Mouse (Mus musculus): ENCODE results near the gene AI413582. TPM values are rescaled to one million over a fixed set of nuclear protein-coding genes. Genes with fewer than 3 reads are reported as not detected.

The AI413582 gene
- polyA plus RNA-seq, 1 experiment from 2014 or later, result 13.9 TPM

GRCm38 (mm10) chr17:27554062-27554960 is 11.2 kb downstream of the AI413582 start:
- H3K4me1 ChIP-seq (replicated peaks), result peaks cover 82% of the 10 kb centered on the region
- 31% methylated on average over 20 of the region's 20 CpGs for WGBS (ENCODE audit: insufficient replicate concordance)

GRCm38 (mm10) chr17:27552215-27553201 is 13.0 kb downstream of the AI413582 start:
- 26% methylated on average over 23 of the region's 23 CpGs for WGBS (ENCODE audit: insufficient replicate concordance)
- H3K27ac ChIP-seq (replicated peaks), result peak overlapping the region; percentile 53; the same call in 1 of the 2 replicates
- peaks cover 64% of the 10 kb centered on the region for H3K4me1 ChIP-seq (replicated peaks)
- no peak for ATAC-seq (ENCODE audit: insufficient read depth)
- no peak overlapping the region for H3K9ac ChIP-seq
- no peak overlapping the region; the same call in 1 of the 2 replicates for H3K4me2 ChIP-seq
- no peak overlapping the region for H3K4me3 ChIP-seq (replicated peaks)
- peaks cover 6% of the 10 kb centered on the region; the same call in 1 of the 2 replicates for H3K27me3 ChIP-seq
- H3K36me3 ChIP-seq (replicated peaks), result no peaks in the 10 kb centered on the region
- H3K9me3 ChIP-seq (replicated peaks), result no peaks in the 10 kb centered on the region

More at GRCm38 (mm10) chr17:27554062-27554960, 11.2 kb downstream of the AI413582 start:
- H3K4me3 ChIP-seq (replicated peaks), result peak overlapping the region; percentile 81
- ATAC-seq (ENCODE audit: insufficient read depth), result no peak
- H3K36me3 ChIP-seq (replicated peaks), result no peaks in the 10 kb centered on the region
- peaks cover 6% of the 10 kb centered on the region; the same call in 1 of the 2 replicates for H3K27me3 ChIP-seq
- H3K9me3 ChIP-seq (replicated peaks), result no peaks in the 10 kb centered on the region
- peak overlapping the region; percentile 97 for H3K4me2 ChIP-seq
- H3K9ac ChIP-seq, result peak overlapping the region; percentile 86
- peak overlapping the region; percentile 92 for H3K27ac ChIP-seq (replicated peaks)

GRCm38 (mm10) chr17:27551393-27551940 is 14.1 kb downstream of the AI413582 start:
- Histone ChIP-seq H3K36me3 (replicated peaks) (no peaks in the 10 kb centered on the region), H3K27me3 (peaks cover 6% of the 10 kb centered on the region; the same call in 1 of the 2 replicates), H3K4me1 (replicated peaks) (peaks cover 55% of the 10 kb centered on the region), H3K9ac (no peak overlapping the region), H3K4me2 (no peak overlapping the region), H3K27ac (replicated peaks) (no peak overlapping the region), H3K4me3 (replicated peaks) (no peak overlapping the region), H3K9me3 (replicated peaks) (no peaks in the 10 kb centered on the region)
- no peak for ATAC-seq (ENCODE audit: insufficient read depth)
- 40% methylated on average over 10 of the region's 10 CpGs for WGBS (ENCODE audit: insufficient replicate concordance)

- Histone ChIP-seq H3K27me3 (no peaks in the 10 kb centered on the region; the same call in 1 of the 2 replicates), H3K9me3 (replicated peaks) (no peaks in the 10 kb centered on the region), H3K4me1 (replicated peaks) (peaks cover 33% of the 10 kb centered on the region), H3K36me3 (replicated peaks) (no peaks in the 10 kb centered on the region), H3K4me2 (no peak overlapping the region), H3K27ac (replicated peaks) (no peak overlapping the region), H3K9ac (no peak overlapping the region), H3K4me3 (replicated peaks) (no peak overlapping the region)
- ATAC-seq (ENCODE audit: insufficient read depth), result no peak
- 41% methylated on average over 8 of the region's 8 CpGs for WGBS (ENCODE audit: insufficient replicate concordance)
These were observed 16.3 kb downstream of the AI413582 start for GRCm38 (mm10) chr17:27549234-27549633.

GRCm38 (mm10) chr17:27547253-27547868 is 18.2 kb downstream of the AI413582 start:
- no peak overlapping the region for H3K9ac ChIP-seq
- H3K9me3 ChIP-seq (replicated peaks), result no peaks in the 10 kb centered on the region
- no peaks in the 10 kb centered on the region for H3K36me3 ChIP-seq (replicated peaks)
- 55% methylated on average over 9 of the region's 9 CpGs for WGBS (ENCODE audit: insufficient replicate concordance)
- H3K4me1 ChIP-seq (replicated peaks), result peaks cover 20% of the 10 kb centered on the region
- no peak overlapping the region for H3K4me3 ChIP-seq (replicated peaks)
- H3K4me2 ChIP-seq, result no peak overlapping the region
- no peaks in the 10 kb centered on the region; the same call in 1 of the 2 replicates for H3K27me3 ChIP-seq
- no peak overlapping the region for H3K27ac ChIP-seq (replicated peaks)
- no peak for ATAC-seq (ENCODE audit: insufficient read depth)

- H3K4me1 ChIP-seq (replicated peaks), result peaks cover 13% of the 10 kb centered on the region
- no peaks in the 10 kb centered on the region for H3K36me3 ChIP-seq (replicated peaks)
- H3K9me3 ChIP-seq (replicated peaks), result no peaks in the 10 kb centered on the region
- no peak overlapping the region for H3K4me3 ChIP-seq (replicated peaks)
- ATAC-seq (ENCODE audit: insufficient read depth), result no peak
- 62% methylated on average over 7 of the region's 7 CpGs for WGBS (ENCODE audit: insufficient replicate concordance)
- no peak overlapping the region for H3K9ac ChIP-seq
- no peaks in the 10 kb centered on the region; the same call in 1 of the 2 replicates for H3K27me3 ChIP-seq
- H3K27ac ChIP-seq (replicated peaks), result no peak overlapping the region
- no peak overlapping the region for H3K4me2 ChIP-seq
These were observed 18.9 kb downstream of the AI413582 start for GRCm38 (mm10) chr17:27546574-27547085.

- Histone ChIP-seq H3K27me3 (no peaks in the 10 kb centered on the region; the same call in 1 of the 2 replicates), H3K9me3 (replicated peaks) (no peaks in the 10 kb centered on the region), H3K4me2 (no peak overlapping the region), H3K36me3 (replicated peaks) (no peaks in the 10 kb centered on the region), H3K9ac (no peak overlapping the region), H3K27ac (replicated peaks) (no peak overlapping the region), H3K4me3 (replicated peaks) (no peak overlapping the region), H3K4me1 (replicated peaks) (0 out of 2 replicates have a peak, but pooled peaks cover 7% of the 10 kb centered on the region)
- WGBS (ENCODE audit: insufficient replicate concordance), result 43% methylated on average over 12 of the region's 12 CpGs
- no peak for ATAC-seq (ENCODE audit: insufficient read depth)
These were observed 19.6 kb downstream of the AI413582 start for GRCm38 (mm10) chr17:27545991-27546390.

GRCm38 (mm10) chr17:27544551-27544950 is 21.0 kb downstream of the AI413582 start:
- no peak overlapping the region for H3K4me2 ChIP-seq
- no peak overlapping the region for H3K27ac ChIP-seq (replicated peaks)
- ATAC-seq (ENCODE audit: insufficient read depth), result no peak
- no peak overlapping the region for H3K4me3 ChIP-seq (replicated peaks)
- H3K4me1 ChIP-seq (replicated peaks), result 0 out of 2 replicates have a peak, but pooled peaks cover 4% of the 10 kb centered on the region
- H3K36me3 ChIP-seq (replicated peaks), result no peaks in the 10 kb centered on the region
- H3K27me3 ChIP-seq, result no peaks in the 10 kb centered on the region; the same call in 1 of the 2 replicates
- 68% methylated on average over 11 of the region's 11 CpGs for WGBS (ENCODE audit: insufficient replicate concordance)
- H3K9me3 ChIP-seq (replicated peaks), result no peaks in the 10 kb centered on the region
- no peak overlapping the region for H3K9ac ChIP-seq

GRCm38 (mm10) chr17:27541984-27542383 is 23.6 kb downstream of the AI413582 start:
- no peak overlapping the region for H3K9ac ChIP-seq
- ATAC-seq (ENCODE audit: insufficient read depth), result no peak
- H3K27me3 ChIP-seq, result no peaks in the 10 kb centered on the region; the same call in 1 of the 2 replicates
- WGBS (ENCODE audit: insufficient replicate concordance), result 62% methylated on average over 3 of the region's 3 CpGs
- H3K4me3 ChIP-seq (replicated peaks), result no peak overlapping the region
- no peak overlapping the region for H3K4me2 ChIP-seq
- H3K27ac ChIP-seq (replicated peaks), result no peak overlapping the region
- no peaks in the 10 kb centered on the region for H3K9me3 ChIP-seq (replicated peaks)
- no peaks in the 10 kb centered on the region for H3K36me3 ChIP-seq (replicated peaks)
- 0 out of 2 replicates have a peak, but pooled peaks cover 4% of the 10 kb centered on the region for H3K4me1 ChIP-seq (replicated peaks)

- H3K36me3 ChIP-seq (replicated peaks), result no peaks in the 10 kb centered on the region
- H3K27me3 ChIP-seq, result no peaks in the 10 kb centered on the region; the same call in 1 of the 2 replicates
- no peak for ATAC-seq (ENCODE audit: insufficient read depth)
- no peak overlapping the region for H3K4me2 ChIP-seq
- H3K9me3 ChIP-seq (replicated peaks), result no peaks in the 10 kb centered on the region
- H3K9ac ChIP-seq, result no peak overlapping the region
- WGBS (ENCODE audit: insufficient replicate concordance), result 63% methylated on average over 2 of the region's 2 CpGs
- 0 out of 2 replicates have a peak, but pooled peaks cover 4% of the 10 kb centered on the region for H3K4me1 ChIP-seq (replicated peaks)
- H3K4me3 ChIP-seq (replicated peaks), result no peak overlapping the region
- H3K27ac ChIP-seq (replicated peaks), result no peak overlapping the region
These were observed 24.3 kb downstream of the AI413582 start for GRCm38 (mm10) chr17:27541261-27541660.
